Mouse (Mus musculus) heart, embryonic 14.5 days (tissue): ENCODE results near the gene Ngrn. TPM values are rescaled to one million over a fixed set of nuclear protein-coding genes. Genes with fewer than 3 reads are reported as not detected.

Experiments
- ATAC-seq: fragments of 200-750 bp; cut with Nextera tagmentation; 2 replicates; pipeline ENCODE4 v1.8.0; 2017; ENCODE audit warnings: low read depth, moderate TSS enrichment; ENCODE audit not compliant: insufficient number of reproducible peaks, insufficient read depth, low FRiP score
- H3K27ac ChIP-seq, 2 experiments: fragments of 200-500 bp in 1 of 2; fragments of 300-500 bp in 1 of 2; sonication (generic) in 1 of 2; replicated peaks in 1 of 2; 2 replicates each; pipeline ENCODE4 v1.5.1; 2012 to 2014; ENCODE audit warnings: low read depth in 2 of 2, low read length in 2 of 2, control low read depth in 1 of 2, mild to moderate bottlenecking in 1 of 2, mixed read lengths in 1 of 2; ENCODE audit not compliant: control insufficient read depth in 1 of 2, insufficient read depth in 1 of 2
- H3K27me3 ChIP-seq: fragments of 300-500 bp; sonication (generic); 2 replicates; pipeline ENCODE4 v1.6.1; 2014; ENCODE audit warnings: mild to moderate bottlenecking, low read length, control low read depth; ENCODE audit not compliant: control insufficient read depth, insufficient read depth
- H3K36me3 ChIP-seq: fragments of 300-500 bp; sonication (generic); 2 replicates; pipeline ENCODE4 v1.6.1; 2014; ENCODE audit warnings: mild to moderate bottlenecking, control low read depth, low read length, mixed read lengths; ENCODE audit not compliant: control insufficient read depth, insufficient read depth
- H3K4me1 ChIP-seq, 2 experiments: fragments of 200-500 bp in 1 of 2; fragments of 300-500 bp in 1 of 2; sonication (generic) in 1 of 2; 2 replicates each; pipeline ENCODE4 v1.6.1; 2012 to 2014; ENCODE audit warnings: low read length in 2 of 2, control low read depth in 1 of 2, mixed read lengths in 1 of 2; ENCODE audit not compliant: control insufficient read depth in 2 of 2, insufficient read depth in 2 of 2
- H3K4me2 ChIP-seq: fragments of 300-500 bp; sonication (generic); 2 replicates; pipeline ENCODE4 v1.6.1; 2014; ENCODE audit warnings: mild to moderate bottlenecking, low read length
- H3K4me3 ChIP-seq, 2 experiments: fragments of 200-500 bp in 1 of 2; fragments of 300-500 bp in 1 of 2; sonication (generic) in 1 of 2; 2 replicates each; pipeline ENCODE4 v1.5.1; 2012 to 2014; ENCODE audit warnings: low read length in 2 of 2, mild to moderate bottlenecking in 2 of 2, control low read depth in 1 of 2, low read depth in 1 of 2, moderate library complexity in 1 of 2; ENCODE audit not compliant: control insufficient read depth in 1 of 2, insufficient read depth in 1 of 2
- H3K9ac ChIP-seq: fragments of 300-500 bp; sonication (generic); 2 replicates; pipeline ENCODE4 v1.6.1; 2014; ENCODE audit warnings: mild to moderate bottlenecking, low read length
- H3K9me3 ChIP-seq: fragments of 300-500 bp; sonication (generic); 2 replicates; pipeline ENCODE4 v1.6.1; 2016; ENCODE audit warnings: low read length, control low read depth; ENCODE audit not compliant: control insufficient read depth
- WGBS: fragments of 180-500 bp; shearing (Covaris S2); extraction: QIAGEN DNeasy Blood & Tissue Kit; methylation state at CpG from one replicate; pipeline ENCODE4 v1.1.7; 2014; 5-methylcytosine and 5-hydroxymethylcytosine counted together
- polyA plus RNA-seq: library from polyadenylated mRNA; unstranded; fragments of >200 nt; fragmentation: Nextera tagmentation; extraction: Ambion mirVana; gene quantifications from 2 replicates; pipeline ENCODE4 v1.2.1, GENCODE M21; 2014

The Ngrn gene
- polyA plus RNA-seq, 1 experiment from 2014 or later = 42.8 TPM

- Histone ChIP-seq H3K4me3 (no peak overlapping the region), H3K9me3 (no peaks in the 10 kb centered on the region), H3K4me2 (no peak overlapping the region), H3K9ac (no peak overlapping the region), H3K27me3 (no peaks in the 10 kb centered on the region), H3K4me1 (no peaks in the 10 kb centered on the region), H3K36me3 (peaks cover 99% of the 10 kb centered on the region), H3K27ac (no peak overlapping the region)
- WGBS = 90% methylated on average over 3 of the region's 3 CpGs
- no peak for ATAC-seq
Observed at GRCm38 (mm10) chr7:80307766-80308165, 46.8 kb downstream of the Ngrn start.

DNA sequence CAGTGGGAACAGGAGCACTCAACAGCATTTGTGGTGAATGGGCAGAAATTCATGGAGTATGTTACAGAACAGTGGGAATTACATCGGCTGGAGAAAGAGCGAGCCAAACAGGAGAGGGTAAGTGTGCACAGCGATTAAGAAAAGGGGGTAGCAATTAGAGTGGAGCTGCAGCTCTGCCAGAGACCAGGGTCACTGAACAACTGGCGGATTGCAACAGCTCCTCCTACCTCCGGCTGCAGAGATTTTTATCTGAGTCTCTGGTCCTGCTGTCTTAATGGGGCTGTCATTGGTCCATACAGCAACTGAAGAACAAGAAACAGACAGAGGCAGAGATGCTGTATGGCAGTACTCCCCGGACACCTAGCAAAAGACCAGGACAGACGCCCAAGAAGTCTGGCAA, 49.8 kb downstream of the Ngrn start:
- H3K4me1 ChIP-seq = no peaks in the 10 kb centered on the region
- H3K27me3 ChIP-seq = no peaks in the 10 kb centered on the region
- H3K4me3 ChIP-seq = no peak overlapping the region
- H3K4me2 ChIP-seq = no peak overlapping the region
- WGBS = 79% methylated on average over 7 of the region's 7 CpGs
- no peak overlapping the region for H3K9ac ChIP-seq
- no peak for ATAC-seq
- no peak overlapping the region for H3K27ac ChIP-seq
- H3K36me3 ChIP-seq = peaks cover 99% of the 10 kb centered on the region
- H3K9me3 ChIP-seq = no peaks in the 10 kb centered on the region

Other genes with a start within 250 kb of the Ngrn start
- gene Zfp710, start 236.4 kb upstream of the Ngrn start, polyA plus RNA-seq = 11.5 and 12.2 TPM in 2 replicates
- gene Idh2, start 145.8 kb upstream of the Ngrn start, polyA plus RNA-seq = 2,473 and 2,606 TPM in 2 replicates
- gene Sema4b, start 74.4 kb upstream of the Ngrn start, polyA plus RNA-seq = 11.8 and 12.4 TPM in 2 replicates
- 56.1 and 57.6 TPM in 2 replicates for gene Cib1, start 28.4 kb upstream of the Ngrn start, polyA plus RNA-seq
- 3.3 and 3.6 TPM in 2 replicates for gene Gdpgp1, start 28.4 kb upstream of the Ngrn start, polyA plus RNA-seq
- gene Ttll13, start 14.8 kb upstream of the Ngrn start, polyA plus RNA-seq = 0.62 and 1.6 TPM in 2 replicates
- 11.4 and 12.0 TPM in 2 replicates for gene Vps33b, start 8.4 kb downstream of the Ngrn start, polyA plus RNA-seq
- gene Prc1, start 33.2 kb downstream of the Ngrn start, polyA plus RNA-seq = 148 and 149 TPM in 2 replicates
- 7.6 and 7.8 TPM in 2 replicates for gene Rccd1, start 63.2 kb downstream of the Ngrn start, polyA plus RNA-seq
- 11.2 and 12.0 TPM in 2 replicates for gene Unc45a, start 79.8 kb downstream of the Ngrn start, polyA plus RNA-seq
- gene Hddc3, start 81.9 kb downstream of the Ngrn start, polyA plus RNA-seq = 18.2 and 23.1 TPM in 2 replicates
- 15.9 and 19.5 TPM in 2 replicates for gene Man2a2, start 110.2 kb downstream of the Ngrn start, polyA plus RNA-seq
- 12.3 and 13.5 TPM in 2 replicates for gene Fes, start 126.7 kb downstream of the Ngrn start, polyA plus RNA-seq
- gene Furin, start 144.2 kb downstream of the Ngrn start, polyA plus RNA-seq = 17.9 and 25.2 TPM in 2 replicates